Mouse (Mus musculus) embryonic stem cell, embryonic (primary cell): ENCODE data around the gene Ilf2.

ENCODE experiments used
- CTCF ChIA-PET, 4 experiments: fragments of 300-600 bp in 2 of 4; fragments of 350-600 bp in 2 of 4; sonication (Branson Sonifier 250); formaldehyde crosslinking; loops; one replicate each; lab custom pipeline; 2022; ENCODE audit warnings: inconsistent platforms in 2 of 4; lab: Charles Lee
- POLR2A ChIA-PET, 4 experiments: fragments of 300-600 bp in 2 of 4; fragments of 350-600 bp in 2 of 4; sonication (Branson Sonifier 250); formaldehyde crosslinking; loops; one replicate each; lab custom pipeline; 2022; ENCODE audit warnings: antibody characterized with exemption in 4 of 4, inconsistent platforms in 1 of 4; lab: Charles Lee

The Ilf2 gene

DNA sequence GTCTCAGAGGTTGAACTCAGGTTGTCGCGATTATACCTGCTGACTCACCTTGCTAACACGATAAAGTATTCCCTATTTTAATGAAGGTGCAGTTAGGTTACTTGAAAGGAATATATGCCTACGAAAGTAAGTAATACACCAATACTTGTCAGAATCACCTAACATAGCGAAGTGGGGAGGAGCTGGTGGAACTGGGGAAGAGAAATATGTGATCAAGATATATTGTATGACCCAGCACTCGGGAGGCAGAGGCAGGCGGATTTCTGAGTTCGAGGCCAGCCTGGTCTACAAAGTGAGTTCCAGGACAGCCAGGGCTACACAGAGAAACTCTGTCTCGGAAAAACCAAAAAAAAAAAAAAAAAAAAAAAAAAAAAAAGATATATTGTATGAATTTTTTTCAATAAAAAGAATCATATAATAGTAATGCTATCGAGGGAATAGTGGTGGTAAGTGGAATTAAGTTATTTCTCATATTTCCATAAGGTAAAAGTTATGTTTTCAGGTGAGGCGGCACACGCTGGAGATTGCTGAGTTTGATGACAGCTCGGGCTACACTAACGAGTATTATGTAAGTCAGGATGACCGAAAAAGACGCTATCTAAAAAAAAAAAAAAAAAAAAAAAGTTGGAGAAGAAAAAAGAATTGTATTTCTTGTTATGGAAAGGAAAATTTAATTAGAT, 635 bp upstream of the Ilf2 start:
- ChIA-PET POLR2A (interaction anchor here (0.6 to 1.6 kb wide), 34 partner anchors 9 to 254 kb away, joined by 3 to 9 read pairs (median 4); partner anchors contain the start of genes Snapin (in 2 of the 4), S100a14 (in 1 of the 4) and Slc39a1 (in 1 of the 4)), CTCF (interaction anchor here in 3 of 4 experiments (0.7 to 0.9 kb wide), 8 partner anchors 15 to 219 kb away, joined by 3 to 7 read pairs (median 5); partner anchors contain the start of gene Snapin (in 1 of the 3))

DNA sequence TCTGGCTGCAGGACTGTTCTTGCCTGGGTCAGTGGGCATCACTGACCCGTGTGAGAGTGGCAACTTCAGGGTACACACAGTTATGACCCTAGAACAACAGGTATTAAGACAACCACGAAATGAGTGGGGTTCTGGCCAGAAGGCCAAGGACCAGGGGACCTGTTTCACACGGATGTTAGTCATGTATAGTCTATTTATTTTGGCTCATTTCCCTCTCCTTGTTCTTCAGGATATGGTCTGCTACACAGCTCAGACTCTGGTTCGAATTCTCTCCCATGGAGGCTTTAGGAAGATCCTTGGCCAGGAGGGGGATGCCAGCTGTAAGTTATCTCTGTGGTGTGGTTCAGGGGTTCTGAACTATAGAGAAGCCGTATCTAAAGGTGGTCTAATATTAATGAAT, 11.1 kb downstream of the Ilf2 start:
- ChIA-PET CTCF (interaction anchor here in 2 of 4 experiments (0.6 to 1.4 kb wide), 2 partner anchors 74 to 135 kb away, joined by 3 to 4 read pairs; no protein-coding TSS in a partner anchor), POLR2A (interaction anchor here (0.5 to 19.9 kb wide), 9 partner anchors 9 to 114 kb away, joined by 3 to 802 read pairs (median 6); partner anchors contain the start of genes Chtop (in 1 of the 4), S100a1 (in 1 of the 4) and S100a13 (in 1 of the 4))

DNA sequence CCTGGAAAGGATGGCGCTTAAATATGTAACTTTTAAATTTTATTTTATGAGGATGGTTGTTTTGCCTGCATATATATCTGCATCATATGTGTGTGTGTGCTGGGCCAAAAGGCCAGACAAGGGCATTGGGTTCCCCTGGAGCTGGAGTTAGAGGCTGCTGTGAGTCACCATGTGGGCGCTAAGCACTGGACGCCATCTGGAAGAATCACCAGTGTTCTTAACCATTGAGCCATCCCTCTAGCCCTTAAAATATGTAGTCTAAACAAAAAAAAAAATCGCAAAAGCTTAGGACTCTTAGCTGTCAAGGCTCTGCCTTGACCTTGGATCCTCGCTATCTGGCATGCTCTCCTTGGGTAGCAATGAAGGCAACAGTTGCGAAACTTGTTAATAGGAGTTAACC, 12.7 kb downstream of the Ilf2 start:
- ChIA-PET POLR2A (interaction anchor here in 3 of 4 experiments (0.5 to 19.9 kb wide), 8 partner anchors 10 to 241 kb away, joined by 3 to 802 read pairs (median 11); partner anchors contain the start of genes Chtop (in 1 of the 3), S100a1 (in 1 of the 3), S100a13 (in 1 of the 3) and Slc27a3 (in 1 of the 3)), CTCF (interaction anchor here in 1 of 4 experiments (0.7 to 1.4 kb wide), 2 partner anchors 76 to 222 kb away, joined by 3 to 4 read pairs; no protein-coding TSS in a partner anchor)

DNA sequence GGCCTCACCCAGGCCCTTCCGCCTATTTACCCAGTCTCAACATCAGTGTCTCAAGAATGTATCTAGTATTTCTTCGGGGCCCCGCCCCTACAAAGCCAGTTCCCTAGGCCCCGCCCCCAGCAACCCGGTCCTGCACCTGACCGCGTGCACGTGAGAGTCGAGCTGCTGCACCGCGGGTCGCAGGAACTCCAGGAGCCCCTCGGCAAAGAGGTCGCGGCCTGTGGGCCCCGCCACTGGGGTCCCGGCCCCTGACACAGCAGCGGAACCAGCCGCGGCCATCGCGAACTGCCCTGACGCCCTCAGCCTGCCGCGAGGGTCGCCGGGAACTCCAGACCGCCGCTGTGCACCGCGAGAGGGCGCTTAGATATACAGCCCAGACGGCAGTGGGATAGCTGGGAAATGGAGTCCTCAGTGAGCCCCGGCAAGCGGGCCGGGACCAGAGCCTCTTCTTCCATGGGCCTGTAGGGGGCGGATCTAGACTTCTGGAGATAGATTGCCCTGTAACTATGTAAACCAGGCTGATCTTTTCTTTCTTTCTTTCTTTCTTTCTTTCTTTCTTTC, 14.8 kb downstream of the Ilf2 start, which contains the start of gene Snapin:
Snapin (minus strand) TSS at position 338 of the 561 bp plus-strand sequence.
- CTCF ChIA-PET = interaction anchor here (0.5 to 3.1 kb wide), 51 partner anchors 9 to 752 kb away, joined by 3 to 33 read pairs (median 4); partner anchors contain the start of genes S100a7a (in 3 of the 4), S100a16 (in 1 of the 4), S100a3 (in 1 of the 4) and Slc27a3 (in 1 of the 4)
- POLR2A ChIA-PET = interaction anchor here (0.6 to 19.9 kb wide), 70 partner anchors 9 to 279 kb away, joined by 3 to 802 read pairs (median 4); partner anchors contain the start of genes Chtop (in 3 of the 4), S100a14 (in 2 of the 4), Slc27a3 (in 2 of the 4) and Gatad2b (in 1 of the 4)

DNA sequence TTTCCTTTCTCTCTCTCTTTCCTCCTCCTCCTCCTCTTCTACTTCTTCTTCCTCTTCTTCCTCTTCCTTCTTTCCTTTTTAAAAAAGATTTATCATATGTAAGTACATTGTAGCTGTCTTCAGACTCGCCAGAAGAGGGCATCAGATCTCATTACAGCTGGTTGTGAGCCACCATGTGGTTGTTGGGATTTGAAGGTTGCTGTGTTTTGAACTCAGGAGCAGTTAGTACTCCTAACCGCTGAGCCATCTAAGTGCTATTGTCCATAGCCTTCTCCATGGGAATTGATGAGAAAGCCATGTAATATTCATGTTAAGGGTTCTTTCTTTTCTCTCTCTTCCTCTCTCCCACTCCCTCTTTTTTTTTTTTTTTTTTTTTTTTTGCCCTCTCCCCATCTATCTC, 15.4 kb downstream of the Ilf2 start:
- ChIA-PET POLR2A (interaction anchor here (0.6 to 19.9 kb wide), 63 partner anchors 9 to 280 kb away, joined by 3 to 802 read pairs (median 5); partner anchors contain the start of genes Chtop (in 3 of the 4), S100a14 (in 2 of the 4), Slc27a3 (in 2 of the 4) and Ilf2 (in 1 of the 4)), CTCF (interaction anchor here (0.5 to 3.1 kb wide), 47 partner anchors 9 to 751 kb away, joined by 3 to 33 read pairs (median 4); partner anchors contain the start of genes S100a7a (in 3 of the 4), S100a16 (in 1 of the 4), S100a3 (in 1 of the 4) and Slc27a3 (in 1 of the 4))

DNA sequence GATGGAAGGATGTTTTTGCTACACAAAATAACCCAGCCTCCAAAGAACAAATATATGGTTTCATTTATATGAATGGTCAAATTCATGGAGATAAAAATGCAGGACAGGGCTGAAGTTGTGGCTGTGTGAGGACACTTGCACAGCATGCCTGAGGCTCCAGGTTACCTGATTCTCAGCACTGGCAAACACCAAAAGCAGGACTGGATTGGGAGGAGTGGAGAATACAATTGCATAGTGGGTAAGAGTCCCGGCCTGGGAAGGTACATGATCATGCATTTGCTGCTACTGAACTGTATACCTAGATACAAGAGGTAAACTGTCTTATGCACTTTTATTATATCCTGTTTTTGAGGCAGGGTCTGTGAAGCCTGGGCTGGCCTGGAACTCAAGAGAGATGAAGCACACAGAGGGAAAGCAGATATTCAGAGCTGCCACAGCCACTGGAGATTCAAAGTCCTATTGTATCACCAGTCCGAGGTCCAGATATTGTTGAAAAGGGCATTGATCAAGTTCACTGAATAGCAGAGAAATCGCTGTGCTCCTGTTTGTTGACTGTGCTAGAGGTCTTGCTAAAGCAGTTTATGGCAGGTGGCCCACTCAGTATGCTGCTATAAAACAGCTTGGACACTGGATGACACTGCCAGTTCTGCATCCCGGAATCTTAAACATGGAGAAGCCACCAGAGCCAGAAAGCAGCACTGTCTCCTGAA, 18.1 kb downstream of the Ilf2 start:
- CTCF ChIA-PET = no interaction called here

DNA sequence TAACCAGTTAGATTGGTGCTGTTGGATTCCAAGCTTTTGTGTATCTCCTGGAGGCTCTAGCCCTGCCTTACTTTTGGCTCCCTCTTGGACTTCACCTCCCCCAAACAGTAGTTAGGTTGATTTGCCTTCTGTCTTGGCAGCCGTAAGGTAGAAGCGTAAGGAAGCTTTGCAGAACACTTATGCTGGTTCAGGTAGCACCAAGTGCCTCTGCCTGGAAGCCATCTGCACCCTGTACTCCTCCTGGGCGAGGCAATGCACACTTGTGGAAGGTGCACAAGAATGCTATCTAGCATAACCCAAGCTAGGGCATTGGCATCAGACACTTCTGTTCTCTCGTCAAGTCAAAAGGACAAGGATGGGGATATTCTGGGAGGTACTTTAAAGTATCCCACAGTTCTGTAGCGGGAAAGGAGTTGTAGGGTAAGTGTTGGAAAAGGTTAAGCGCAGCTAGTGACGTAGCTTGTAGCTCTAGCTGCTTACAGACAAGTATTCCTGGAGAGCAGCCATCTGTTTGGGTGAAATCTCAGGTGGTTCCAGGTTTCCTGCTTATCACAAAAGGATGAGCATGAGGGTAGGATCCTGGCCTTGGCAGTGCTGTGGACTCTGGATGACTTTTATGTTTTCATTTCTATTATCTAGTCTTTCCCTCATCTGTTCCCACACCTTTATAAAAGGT, 20.1 kb downstream of the Ilf2 start:
- POLR2A ChIA-PET = interaction anchor here (0.8 to 19.9 kb wide), 16 partner anchors 0 to 143 kb away, joined by 3 to 802 read pairs (median 8); partner anchors contain the start of genes Chtop (in 3 of the 4), S100a1 (in 1 of the 4), S100a13 (in 1 of the 4) and S100a14 (in 1 of the 4)
- CTCF ChIA-PET = no interaction called here

More for the DNA sequence above, 18.1 kb downstream of the Ilf2 start:
- POLR2A ChIA-PET = interaction anchor here in 3 of 4 experiments (0.9 to 19.9 kb wide), 17 partner anchors 8 to 247 kb away, joined by 3 to 802 read pairs (median 4); partner anchors contain the start of genes Chtop (in 3 of the 3), S100a1 (in 1 of the 3), S100a13 (in 1 of the 3) and S100a14 (in 1 of the 3)

DNA sequence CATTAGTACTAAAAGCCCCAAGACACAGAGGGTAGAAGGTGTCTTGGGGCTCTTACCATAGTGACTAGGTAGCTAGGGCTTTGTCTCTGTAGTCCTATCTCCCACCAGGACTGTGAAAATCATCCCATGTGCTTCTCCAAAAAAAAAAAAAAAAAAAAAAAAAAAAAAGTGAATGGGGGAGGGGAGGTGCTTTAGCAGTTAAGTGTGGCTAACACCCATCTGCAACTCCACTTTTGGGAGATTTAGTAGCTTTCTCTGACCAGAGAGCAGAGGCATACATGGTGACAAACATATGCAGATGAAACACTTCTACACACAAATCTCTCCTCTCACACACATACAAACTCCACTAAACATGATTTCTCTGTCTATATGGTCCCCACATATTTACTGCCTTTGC, 21.7 kb downstream of the Ilf2 start:
- POLR2A ChIA-PET = interaction anchor here (0.6 to 19.9 kb wide), 31 partner anchors 2 to 399 kb away, joined by 3 to 802 read pairs (median 5); partner anchors contain the start of genes Chtop (in 3 of the 4), S100a1 (in 1 of the 4), S100a13 (in 1 of the 4) and S100a14 (in 1 of the 4)
- CTCF ChIA-PET = interaction anchor here (0.5 to 1.2 kb wide), 8 partner anchors 10 to 135 kb away, joined by 3 to 8 read pairs (median 4); no protein-coding TSS in a partner anchor

DNA sequence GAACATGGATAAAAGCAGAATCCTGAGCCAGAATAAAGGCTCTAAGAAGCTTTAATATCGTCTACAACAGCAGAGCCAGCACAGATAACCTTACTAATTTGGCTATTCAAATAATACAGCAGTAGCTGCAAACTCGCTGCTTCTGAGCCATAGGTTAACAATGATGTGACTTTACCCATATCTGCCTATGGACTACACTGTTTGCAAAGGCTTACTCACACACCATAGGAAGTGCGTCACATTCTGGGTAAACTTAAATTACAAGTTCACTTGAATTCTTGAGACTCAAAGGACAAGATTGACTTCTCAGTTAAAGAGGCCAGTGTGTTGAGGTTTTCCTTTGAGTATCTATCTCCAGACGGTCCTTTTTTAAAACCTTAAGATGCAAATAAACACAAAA, 27.5 kb downstream of the Ilf2 start:
- CTCF ChIA-PET = interaction anchor here in 1 of 4 experiments (1.7 kb wide), 1 partner anchor 22 kb away, joined by 4 read pairs; no protein-coding TSS in a partner anchor
- POLR2A ChIA-PET = interaction anchor here in 3 of 4 experiments (0.6 to 19.9 kb wide), 19 partner anchors 1 to 84 kb away, joined by 3 to 802 read pairs (median 6); partner anchors contain the start of genes S100a1 (in 2 of the 3), S100a13 (in 2 of the 3), S100a16 (in 2 of the 3) and Chtop (in 1 of the 3)

DNA sequence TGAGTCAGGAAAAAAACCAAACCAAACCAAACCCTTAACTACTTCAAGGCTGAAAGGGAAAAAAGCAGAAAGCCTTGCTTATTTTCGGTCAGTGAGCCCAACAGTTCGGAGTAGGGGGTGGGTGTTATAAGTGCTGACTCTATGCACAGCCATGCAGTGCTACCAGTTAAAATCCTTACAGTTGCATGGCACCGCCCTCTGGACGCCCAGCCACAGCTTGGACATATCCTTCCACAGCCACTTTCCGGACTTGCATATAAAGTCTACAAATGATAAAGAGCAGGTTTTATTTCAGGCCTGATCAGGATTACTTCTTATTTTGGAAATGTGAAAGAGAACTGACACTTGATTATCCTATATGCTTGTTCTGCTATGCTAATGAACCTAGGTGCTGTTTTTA, 29.3 kb downstream of the Ilf2 start:
- ChIA-PET POLR2A (interaction anchor here in 3 of 4 experiments (0.7 to 19.9 kb wide), 20 partner anchors 1 to 110 kb away, joined by 3 to 802 read pairs (median 4); partner anchors contain the start of genes Snapin (in 3 of the 3), Chtop (in 1 of the 3), Ilf2 (in 1 of the 3) and S100a1 (in 1 of the 3)), CTCF (interaction anchor here in 3 of 4 experiments (0.5 to 0.8 kb wide), 4 partner anchors 14 to 156 kb away, joined by 3 to 7 read pairs (median 5); no protein-coding TSS in a partner anchor)

DNA sequence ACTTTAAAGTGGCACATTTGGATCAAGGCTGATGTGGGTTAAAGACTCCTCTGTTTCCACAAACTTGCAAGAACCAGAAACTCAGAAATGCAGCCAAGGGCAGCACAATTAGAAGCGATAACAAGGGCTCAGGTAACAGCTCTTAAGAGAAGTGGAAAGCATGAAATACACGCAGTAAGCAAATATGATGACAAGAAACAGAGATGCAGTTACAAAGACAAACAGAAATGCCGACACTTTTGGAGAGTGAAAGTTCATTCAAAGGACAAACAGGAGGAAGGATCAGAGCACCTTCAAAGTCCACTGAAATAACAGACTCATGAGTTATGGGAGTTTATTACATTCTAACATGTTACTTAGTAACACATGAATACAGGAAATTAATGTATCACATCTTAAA, 30.4 kb downstream of the Ilf2 start:
- ChIA-PET POLR2A (interaction anchor here in 3 of 4 experiments (1.0 to 19.5 kb wide), 17 partner anchors 10 to 117 kb away, joined by 3 to 802 read pairs (median 5); partner anchors contain the start of genes Snapin (in 3 of the 3), Ilf2 (in 1 of the 3), S100a14 (in 1 of the 3) and Slc27a3 (in 1 of the 3)), CTCF (interaction anchor here in 1 of 4 experiments (1.6 kb wide), 1 partner anchor 203 kb away, joined by 3 read pairs; no protein-coding TSS in a partner anchor)

DNA sequence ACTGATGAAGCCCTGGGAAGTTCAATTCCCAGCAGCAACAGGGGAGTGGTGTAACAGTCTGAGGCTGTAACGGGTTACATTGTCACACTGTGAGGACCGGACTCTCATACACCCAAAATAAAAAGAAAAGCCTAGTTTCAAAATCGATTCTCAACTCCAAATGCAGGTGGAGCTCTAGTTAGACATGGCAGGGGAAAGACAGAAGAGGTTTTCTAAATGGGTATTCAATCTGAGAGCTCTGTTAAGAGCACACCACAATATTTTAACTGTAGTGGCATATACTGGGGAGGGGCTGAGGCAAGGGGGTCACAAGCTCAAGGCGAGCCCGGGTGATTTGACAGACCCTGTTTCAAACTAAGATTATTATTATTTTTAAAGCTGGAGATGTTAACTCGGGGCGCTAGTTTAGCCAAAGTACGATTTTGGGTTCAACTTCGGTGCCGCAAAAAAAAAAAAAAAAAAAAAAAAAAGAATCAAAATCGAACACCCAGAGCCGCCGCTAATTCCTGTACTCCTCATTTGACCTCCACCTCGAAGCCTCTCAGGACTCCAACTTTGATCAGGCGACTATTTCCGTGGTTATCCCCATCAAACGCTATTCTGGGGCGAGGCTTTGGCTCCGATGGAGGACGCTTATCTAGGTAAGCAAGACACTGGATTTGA, 32.5 kb downstream of the Ilf2 start:
- CTCF ChIA-PET = interaction anchor here in 3 of 4 experiments (0.6 to 2.4 kb wide), 8 partner anchors 11 to 202 kb away, joined by 3 to 13 read pairs (median 3); partner anchors contain the start of gene Snapin (in 1 of the 3)
- POLR2A ChIA-PET = interaction anchor here (0.6 to 19.5 kb wide), 96 partner anchors 8 to 1297 kb away, joined by 3 to 802 read pairs (median 5); partner anchors contain the start of genes S100a14 (in 3 of the 4), Slc27a3 (in 3 of the 4), Snapin (in 3 of the 4) and Gatad2b (in 2 of the 4)

DNA sequence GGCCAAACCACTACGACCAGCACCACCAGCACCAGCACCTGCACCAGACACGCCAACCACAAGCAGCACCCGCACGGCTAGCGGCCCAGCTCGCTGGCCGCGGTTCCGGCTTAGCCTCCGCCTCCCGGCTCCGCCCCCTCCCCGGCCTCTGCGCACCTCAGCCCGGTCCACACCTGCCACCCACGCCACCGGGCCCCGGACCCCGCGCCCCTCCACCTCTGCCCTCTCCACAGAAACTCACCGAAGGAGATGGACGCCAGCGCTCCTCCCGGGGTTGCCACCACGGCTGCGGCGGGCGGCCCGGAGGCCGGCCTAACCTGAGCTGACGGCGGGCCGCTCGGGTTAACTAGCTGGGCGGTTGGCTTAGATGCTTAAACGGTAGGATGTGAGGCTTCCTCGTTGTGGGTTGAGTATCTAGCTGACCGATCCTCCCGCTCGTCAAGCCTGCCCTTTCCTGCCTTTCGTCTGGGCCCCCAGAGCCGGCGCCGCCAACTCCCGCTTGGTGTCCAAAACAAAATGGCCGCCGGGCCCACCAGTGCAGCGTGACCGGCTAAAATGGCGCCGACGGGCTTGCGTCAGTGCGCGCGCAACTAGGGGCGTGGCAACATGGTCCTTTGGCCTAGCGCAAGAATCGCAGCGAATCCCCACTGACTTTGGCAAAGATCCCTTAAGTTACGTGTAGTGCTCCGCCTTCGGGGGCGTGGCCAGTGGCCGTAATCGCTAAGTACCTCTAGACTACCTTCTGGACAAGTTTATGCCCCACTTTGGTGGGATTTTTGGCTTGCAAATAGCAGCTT, 33.2 kb downstream of the Ilf2 start, which contains the start of gene Chtop:
Chtop (minus strand) TSS at position 549 of the 797 bp plus-strand sequence.
- CTCF ChIA-PET = interaction anchor here in 3 of 4 experiments (0.6 to 2.4 kb wide), 7 partner anchors 17 to 201 kb away, joined by 3 to 13 read pairs (median 4); partner anchors contain the start of genes S100a14 (in 1 of the 3) and Snapin (in 1 of the 3)
- POLR2A ChIA-PET = interaction anchor here (0.5 to 19.5 kb wide), 78 partner anchors 9 to 511 kb away, joined by 3 to 802 read pairs (median 5); partner anchors contain the start of genes S100a14 (in 3 of the 4), Snapin (in 3 of the 4), Gatad2b (in 2 of the 4) and S100a16 (in 2 of the 4)

DNA sequence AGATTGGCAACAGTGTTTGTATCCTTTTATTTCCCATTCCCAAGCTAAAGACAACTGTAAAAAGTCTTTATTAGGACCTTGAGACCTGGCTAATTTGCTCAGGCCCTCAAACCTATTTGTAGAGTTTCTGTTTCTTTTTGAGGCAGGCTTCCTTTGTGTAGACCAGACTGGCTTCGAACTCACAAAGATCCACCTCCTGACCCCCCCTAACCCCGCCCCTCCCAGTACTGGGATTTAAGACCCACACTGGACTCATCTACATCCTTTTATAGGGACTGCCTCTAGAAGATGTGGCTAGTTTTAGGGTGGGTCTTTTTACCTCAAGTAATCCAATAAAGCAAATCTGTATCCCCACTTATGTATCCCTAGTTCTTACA, 33.8 kb downstream of the Ilf2 start:
- ChIA-PET CTCF (interaction anchor here in 1 of 4 experiments (1.3 kb wide), 1 partner anchor 16 kb away, joined by 5 read pairs; the partner anchor contains the start of gene S100a14), POLR2A (interaction anchor here (0.5 to 19.5 kb wide), 44 partner anchors 8 to 430 kb away, joined by 3 to 802 read pairs (median 6); partner anchors contain the start of genes Snapin (in 3 of the 4), S100a14 (in 2 of the 4), S100a16 (in 2 of the 4) and Gatad2b (in 1 of the 4))
